Mouse (Mus musculus): ENCODE measurements around the gene Foxp2.
A peak's percentile ranks its signal among the peaks of the same experiment; 100 is the strongest.

Foxp2 gene

GRCm38 (mm10) chr6:15101548-15101947 is 200.4 kb downstream of the Foxp2 start:
- DNase-seq (ENCODE audit: inconsistent ontology term) = no peak

GRCm38 (mm10) chr6:15120916-15121315 is 219.8 kb downstream of the Foxp2 start:
- DNase-seq (ENCODE audit: inconsistent ontology term) = no peak

GRCm38 (mm10) chr6:15121339-15121738 is 220.2 kb downstream of the Foxp2 start:
- no peak for DNase-seq (ENCODE audit: inconsistent ontology term)

- DNase-seq (ENCODE audit: inconsistent ontology term) = no peak
These were observed 229.0 kb downstream of the Foxp2 start for GRCm38 (mm10) chr6:15130142-15130541.

GRCm38 (mm10) chr6:15142094-15142493 is 240.9 kb downstream of the Foxp2 start:
- no peak for DNase-seq (ENCODE audit: inconsistent ontology term)

- DNase-seq (ENCODE audit: inconsistent ontology term) = no peak
These were observed 250.5 kb downstream of the Foxp2 start for GRCm38 (mm10) chr6:15151619-15152018.

- no peak for DNase-seq (ENCODE audit: inconsistent ontology term)
These were observed 262.4 kb downstream of the Foxp2 start for GRCm38 (mm10) chr6:15163508-15164053.

GRCm38 (mm10) chr6:15176754-15177153 is 275.6 kb downstream of the Foxp2 start:
- DNase-seq (ENCODE audit: inconsistent ontology term) = no peak

- DNase-seq (ENCODE audit: inconsistent ontology term) = no peak
These were observed 291.7 kb downstream of the Foxp2 start for GRCm38 (mm10) chr6:15192877-15193276.

GRCm38 (mm10) chr6:15242176-15242942 is 341.2 kb downstream of the Foxp2 start:
- DNase-seq (ENCODE audit: inconsistent ontology term) = peak; percentile 76

- DNase-seq (ENCODE audit: inconsistent ontology term) = peak; percentile 41
These were observed 356.2 kb downstream of the Foxp2 start for GRCm38 (mm10) chr6:15257393-15257792.

- DNase-seq (ENCODE audit: inconsistent ontology term) = no peak
These were observed 356.7 kb downstream of the Foxp2 start for GRCm38 (mm10) chr6:15257893-15258292.

GRCm38 (mm10) chr6:15268136-15268535 is 367.0 kb downstream of the Foxp2 start:
- no peak for DNase-seq (ENCODE audit: inconsistent ontology term)

- DNase-seq (ENCODE audit: inconsistent ontology term) = no peak
These were observed 384.1 kb downstream of the Foxp2 start for GRCm38 (mm10) chr6:15285213-15285612.

GRCm38 (mm10) chr6:15294081-15294480 is 392.9 kb downstream of the Foxp2 start:
- DNase-seq (ENCODE audit: inconsistent ontology term) = no peak

- DNase-seq (ENCODE audit: inconsistent ontology term) = no peak
These were observed 398.1 kb downstream of the Foxp2 start for GRCm38 (mm10) chr6:15299279-15299678.

- no peak for DNase-seq (ENCODE audit: inconsistent ontology term)
These were observed 409.5 kb downstream of the Foxp2 start for GRCm38 (mm10) chr6:15310671-15311070.

- no peak for DNase-seq (ENCODE audit: inconsistent ontology term)
These were observed 415.8 kb downstream of the Foxp2 start for GRCm38 (mm10) chr6:15316948-15317347.

- no peak for DNase-seq (ENCODE audit: inconsistent ontology term)
These were observed 417.2 kb downstream of the Foxp2 start for GRCm38 (mm10) chr6:15318343-15318742.

- peak; percentile 40 for DNase-seq (ENCODE audit: inconsistent ontology term)
These were observed 420.4 kb downstream of the Foxp2 start for GRCm38 (mm10) chr6:15321551-15321974.

- no peak for DNase-seq (ENCODE audit: inconsistent ontology term)
These were observed 421.9 kb downstream of the Foxp2 start for GRCm38 (mm10) chr6:15323099-15323498.

GRCm38 (mm10) chr6:15347705-15348104 is 446.6 kb downstream of the Foxp2 start:
- DNase-seq (ENCODE audit: inconsistent ontology term) = no peak

GRCm38 (mm10) chr6:15355852-15356251 is 454.7 kb downstream of the Foxp2 start:
- DNase-seq (ENCODE audit: inconsistent ontology term) = no peak
